Mouse (Mus musculus) myocyte (in vitro differentiated cells): Measurements from ENCODE around the gene Rfx4.

Experiments used
- CEBPB ChIP-seq: IDR thresholded peaks from 2 replicates; pipeline ENCODE4 v1.6.1; 2011; ENCODE audit warnings: mild to moderate bottlenecking, moderate library complexity; ENCODE audit not compliant: poor library complexity, insufficient read depth, severe bottlenecking
- E2F4 ChIP-seq: IDR thresholded peaks from one replicate; pipeline ENCODE4 v1.6.1; 2011; ENCODE audit warnings: mild to moderate bottlenecking, control low read depth, moderate library complexity; ENCODE audit not compliant: insufficient read depth
- MAX ChIP-seq: IDR thresholded peaks from one replicate; pipeline ENCODE4 v1.6.1; 2011; ENCODE audit warnings: low read depth, mild to moderate bottlenecking, control low read depth
- MYOG ChIP-seq, 3 experiments: IDR thresholded peaks; one replicate each; pipeline ENCODE4 v1.6.1; 2011; ENCODE audit warnings: control low read depth in 2 of 3, low read depth in 2 of 3, mild to moderate bottlenecking in 2 of 3; ENCODE audit not compliant: insufficient read length in 2 of 3, control insufficient read depth in 1 of 3, insufficient read depth in 1 of 3
- POLR2A ChIP-seq: IDR thresholded peaks from one replicate; pipeline ENCODE4 v1.6.1; 2011; ENCODE audit warnings: low read depth, mild to moderate bottlenecking, control low read depth, moderate library complexity; ENCODE audit not compliant: insufficient read length
- POLR2AphosphoS2 ChIP-seq: IDR thresholded peaks from one replicate; pipeline ENCODE4 v1.6.1; 2011; ENCODE audit warnings: low read depth, control low read depth; ENCODE audit not compliant: insufficient read length
- REST ChIP-seq: IDR thresholded peaks from one replicate; pipeline ENCODE4 v1.6.1; 2011; ENCODE audit warnings: mild to moderate bottlenecking, control low read depth, moderate library complexity; ENCODE audit not compliant: insufficient read depth, insufficient read length
- SRF ChIP-seq: IDR thresholded peaks from one replicate; pipeline ENCODE4 v1.6.1; 2011; ENCODE audit warnings: low read depth; ENCODE audit not compliant: control insufficient read depth, insufficient read length
- TCF12 ChIP-seq: IDR thresholded peaks from one replicate; pipeline ENCODE4 v1.6.1; 2011; ENCODE audit warnings: mild to moderate bottlenecking, control low read depth; ENCODE audit not compliant: poor library complexity, insufficient read depth, severe bottlenecking
- USF1 ChIP-seq: IDR thresholded peaks from one replicate; pipeline ENCODE4 v1.6.1; 2011; ENCODE audit warnings: low read depth, mild to moderate bottlenecking, control low read depth, moderate library complexity

GRCm38 (mm10) chr10:84722711-84723110 lies 33.2 kb upstream of the Rfx4 start:
- no peak for TF ChIP-seq POLR2A
- no peak for TF ChIP-seq MYOG (IDR thresholded peaks at IDR 0.05; ENCODE audit: control insufficient read depth in 1 of 3, insufficient read depth in 1 of 3, insufficient read length in 2 of 3, low read depth in 2 of 3)
- no peak for TF ChIP-seq MAX
- TF ChIP-seq POLR2AphosphoS2: no peak
- no peak for TF ChIP-seq USF1
- no peak for TF ChIP-seq E2F4
- TF ChIP-seq SRF: no peak
- no peak for TF ChIP-seq CEBPB
- no peak for TF ChIP-seq TCF12
- TF ChIP-seq REST: no peak
